Mouse (Mus musculus) adrenal gland, adult 18-20 months (tissue): Measurements from ENCODE around the gene Prim2. TPM values are rescaled to one million over a fixed set of nuclear protein-coding genes. Genes with fewer than 3 reads are reported as not detected.

ENCODE experiments used
- DNase-seq, 2 experiments: peaks; one replicate each; pipeline ENCODE4 v3.0.0; 2021 to 2022; ENCODE audit warnings: low spot score in 2 of 2
- total RNA-seq, 2 experiments: library from RNA; stranded (reverse); gene quantifications; 1 replicate in 1 of 2; 2 replicates in 1 of 2; pipeline ENCODE4 v1.2.3; 2021

Prim2 gene
- total RNA-seq, 2 experiments from 2014 or later: 3.7 to 4.9 TPM

GRCm38 (mm10) chr1:33495203-33495553, 174.4 kb downstream of the Prim2 start:
- no peak for DNase-seq

DNA sequence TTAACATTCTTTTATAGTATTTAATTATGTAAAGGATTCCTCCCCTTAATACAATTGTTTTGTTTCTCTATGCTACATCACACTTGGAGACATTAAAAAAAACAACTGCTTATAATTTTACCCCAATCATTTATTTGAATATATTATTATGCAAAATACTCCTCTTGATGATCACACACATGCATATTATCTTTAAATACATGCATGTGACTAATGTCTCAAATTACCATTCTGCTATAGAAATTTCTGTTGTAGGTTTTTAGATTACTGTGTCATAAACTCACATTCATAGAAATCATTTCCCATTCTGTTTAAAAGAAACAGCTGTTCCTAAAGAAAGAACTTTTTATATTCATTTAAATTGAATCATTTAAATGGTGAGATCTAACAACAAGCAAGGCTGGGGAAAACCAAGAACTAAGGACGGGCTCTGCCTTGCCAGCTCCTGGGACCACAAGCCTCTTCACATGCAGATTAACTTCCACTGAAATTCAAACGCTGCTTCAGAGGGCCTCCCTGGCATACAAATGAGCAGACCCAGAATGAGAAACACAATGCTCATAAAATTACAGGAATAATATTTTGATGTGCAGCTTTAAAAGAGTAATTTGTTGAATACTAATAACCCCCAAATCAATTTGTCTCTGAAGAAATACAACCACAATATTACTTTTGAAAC, 174.9 kb downstream of the Prim2 start:
- no peak for DNase-seq

DNA sequence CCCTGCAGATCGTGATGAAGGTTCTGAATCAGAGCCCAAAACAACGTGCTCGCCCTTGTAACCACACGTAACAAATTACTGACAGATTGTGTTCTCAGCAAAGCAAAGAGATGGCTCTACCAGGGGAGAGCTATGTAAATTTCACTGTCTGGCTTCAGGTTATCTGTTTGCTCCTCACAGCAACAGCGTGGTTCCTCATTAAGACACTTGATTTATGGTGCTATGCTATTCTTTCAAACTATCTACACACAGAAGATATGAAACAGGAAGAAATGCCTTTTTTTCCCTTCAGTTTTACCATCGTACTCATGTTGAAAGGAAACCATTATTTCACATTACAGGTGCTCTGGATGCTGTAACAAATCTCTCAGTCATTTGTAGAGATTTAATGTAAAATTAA, 179.4 kb downstream of the Prim2 start:
- no peak for DNase-seq

DNA sequence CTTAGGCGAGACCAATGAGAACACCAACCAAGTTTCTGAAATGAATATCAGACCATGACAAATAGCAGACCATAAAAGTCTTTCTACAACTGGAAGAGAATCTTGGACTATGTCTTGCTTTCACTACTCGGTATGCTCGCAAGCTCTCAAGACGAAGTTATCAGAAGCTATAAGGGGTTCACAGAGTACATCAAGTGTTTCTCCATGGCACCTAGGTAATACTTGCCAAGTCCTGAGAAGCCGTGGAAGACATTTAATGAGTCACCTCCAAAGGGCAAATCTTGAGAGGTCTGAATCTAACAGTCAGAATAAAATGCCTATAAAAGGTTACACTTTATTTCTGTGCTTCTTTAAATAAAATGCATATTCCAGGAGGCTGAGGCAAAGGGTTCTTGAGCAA, 181.2 kb downstream of the Prim2 start:
- no peak for DNase-seq

- no peak for DNase-seq
Measured at GRCm38 (mm10) chr1:33483746-33484145, 185.8 kb downstream of the Prim2 start.

DNA sequence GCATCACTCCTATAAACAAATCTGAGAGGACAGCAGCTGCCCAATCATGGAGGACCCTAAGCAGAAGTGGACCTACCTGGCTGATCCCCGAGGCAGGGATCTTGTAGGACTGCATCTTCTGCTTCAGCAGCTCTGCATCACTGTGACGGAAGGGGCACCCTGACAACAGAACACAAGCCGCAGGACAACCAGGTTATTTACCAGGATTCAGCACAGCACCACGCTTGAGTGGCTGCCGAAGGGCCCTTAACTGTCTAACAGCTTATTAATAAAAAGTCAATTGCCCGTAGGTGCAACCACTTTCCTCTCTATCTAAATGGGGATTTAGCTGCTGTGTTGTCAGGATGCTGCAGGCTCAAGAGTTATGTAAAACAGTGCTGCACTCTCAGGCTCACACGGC, 189.2 kb downstream of the Prim2 start:
- DNase-seq: no peak

GRCm38 (mm10) chr1:33471069-33471468, 198.5 kb downstream of the Prim2 start:
- DNase-seq: no peak

GRCm38 (mm10) chr1:33470222-33470621, 199.4 kb downstream of the Prim2 start:
- DNase-seq: no peak

DNA sequence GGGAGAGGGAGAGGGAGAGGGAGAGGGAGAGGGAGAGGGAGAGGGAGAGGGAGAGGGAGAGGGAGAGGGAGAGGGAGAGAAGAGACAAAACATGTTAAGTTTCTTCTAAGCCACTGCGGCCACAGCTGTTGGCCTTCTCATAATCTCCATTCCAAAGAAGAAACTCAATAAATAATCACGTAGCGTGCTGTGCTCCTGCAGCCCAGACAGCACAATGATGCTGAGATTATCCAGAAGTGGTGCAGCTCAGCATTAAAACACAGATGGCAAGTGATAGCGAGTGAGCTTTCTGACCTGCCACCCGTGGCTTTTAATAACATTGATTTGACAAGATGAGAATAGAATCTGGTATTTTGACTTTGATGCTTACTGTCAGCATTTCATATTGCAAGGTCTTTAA, 205.4 kb downstream of the Prim2 start:
- DNase-seq: no peak

DNA sequence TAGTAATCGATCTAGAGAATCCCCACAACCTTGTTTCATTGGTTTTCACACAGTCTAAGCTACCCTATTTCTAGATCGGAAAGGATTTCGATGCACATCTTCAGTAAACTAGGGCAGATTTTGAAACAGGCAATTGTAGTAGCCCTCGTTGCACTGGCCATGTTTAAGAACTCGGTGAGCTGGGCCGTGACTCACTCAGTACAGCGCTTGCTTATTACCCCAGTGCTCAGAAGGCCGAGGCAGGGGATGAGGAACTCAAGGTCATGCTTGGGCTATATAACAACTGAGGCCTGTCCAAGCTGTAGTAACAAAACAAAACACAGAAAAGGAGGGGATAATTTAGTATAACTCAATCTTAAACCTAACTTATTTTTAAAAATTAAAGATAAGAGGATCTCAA, 208.9 kb downstream of the Prim2 start:
- no peak for DNase-seq

DNA sequence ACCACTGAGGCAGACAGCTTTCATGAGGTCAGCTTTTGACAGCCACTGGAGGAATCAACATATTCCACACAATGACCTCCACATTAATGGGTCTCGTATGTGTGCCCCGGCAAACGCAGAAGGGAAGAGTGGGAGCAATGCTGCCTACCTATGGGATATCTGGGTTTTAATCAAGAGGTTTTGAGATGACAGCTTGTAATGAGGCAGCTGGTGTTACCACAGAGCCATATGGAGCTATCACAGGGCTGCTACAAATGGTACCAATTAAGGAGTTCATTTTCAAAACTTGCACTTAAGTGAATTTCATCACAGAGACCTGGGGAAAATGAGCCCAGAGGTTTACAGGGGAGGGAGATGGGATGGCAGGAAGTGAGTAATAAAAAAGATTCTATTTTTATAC, 209.3 kb downstream of the Prim2 start:
- DNase-seq: no peak

- DNase-seq: no peak
Measured at GRCm38 (mm10) chr1:33458950-33459349, 210.6 kb downstream of the Prim2 start.

GRCm38 (mm10) chr1:33454251-33454650, 215.3 kb downstream of the Prim2 start:
- no peak for DNase-seq

- DNase-seq: no peak
Measured at GRCm38 (mm10) chr1:33453299-33453698, 216.3 kb downstream of the Prim2 start.

- no peak for DNase-seq
Measured at GRCm38 (mm10) chr1:33447179-33447578, 222.4 kb downstream of the Prim2 start.

DNA sequence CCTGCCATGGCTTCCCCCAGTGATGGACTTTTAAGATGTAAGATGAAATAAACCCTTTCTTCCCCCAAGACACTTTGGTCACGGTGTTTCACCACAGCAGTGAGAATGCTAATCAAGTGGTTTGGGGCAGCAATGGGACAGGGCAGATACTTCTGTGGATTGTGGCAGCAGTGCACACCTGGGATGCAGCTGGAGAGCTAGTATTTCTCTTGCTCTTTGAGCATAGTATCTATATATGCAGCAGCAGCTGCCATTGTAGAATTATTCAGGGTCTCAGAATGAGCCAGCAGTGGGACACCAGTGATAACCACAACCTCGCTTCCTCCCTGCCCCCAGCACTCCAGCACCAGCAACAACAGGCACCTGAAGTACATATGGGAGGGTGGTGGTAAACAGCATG, 233.4 kb downstream of the Prim2 start:
- DNase-seq: no peak

Other genes starting within 250 kb of the Prim2 start
- gene Rab23, start 50.1 kb upstream of the Prim2 start, total RNA-seq: 10 to 100 TPM in 1 of 2 experiments, 1 to 10 TPM in 1; 8.3 to 13.5 TPM
- gene Bag2, start 88.0 kb upstream of the Prim2 start, total RNA-seq: 10 to 100 TPM; 15.7 to 17.9 TPM
- gene Zfp451, start 144.8 kb upstream of the Prim2 start, total RNA-seq: 10 to 100 TPM; 30.8 to 32.8 TPM
- 1 to 10 TPM in 1 of 2 experiments, under 1 TPM in 1; 0.83 to 1.2 TPM for gene Bend6, start 238.0 kb upstream of the Prim2 start, total RNA-seq
- gene Dst, start 238.4 kb upstream of the Prim2 start, total RNA-seq: 100 to 1,000 TPM; 123 to 171 TPM